Mouse (Mus musculus) megakaryocyte, embryonic 14.5 days (primary cell): ENCODE results near the gene Olfr159.

Experiments
- FLI1 ChIP-seq: IDR thresholded peaks from 2 replicates; pipeline ENCODE4 v1.6.1; 2012; ENCODE audit warnings: low read length, inconsistent platforms, mixed read lengths
- GATA1 ChIP-seq: IDR thresholded peaks from 3 replicates; pipeline ENCODE4 v1.6.1; 2012; ENCODE audit warnings: mixed read lengths, low read length, inconsistent platforms, borderline replicate concordance

GRCm38 (mm10) chr4:43727718-43728575, 42.9 kb downstream of the Olfr159 start:
- TF ChIP-seq GATA1 (no peak), FLI1 (no peak)
